Mouse (Mus musculus): ENCODE measurements around the gene Chmp1a.
A peak's percentile ranks its signal among the peaks of the same experiment; 100 is the strongest.
"Not testable (repeated sequence)": the region's sequence is repeated elsewhere in the genome, so short reads cannot be mapped to it uniquely, and the experiment has no call there.

Chmp1a gene

DNA sequence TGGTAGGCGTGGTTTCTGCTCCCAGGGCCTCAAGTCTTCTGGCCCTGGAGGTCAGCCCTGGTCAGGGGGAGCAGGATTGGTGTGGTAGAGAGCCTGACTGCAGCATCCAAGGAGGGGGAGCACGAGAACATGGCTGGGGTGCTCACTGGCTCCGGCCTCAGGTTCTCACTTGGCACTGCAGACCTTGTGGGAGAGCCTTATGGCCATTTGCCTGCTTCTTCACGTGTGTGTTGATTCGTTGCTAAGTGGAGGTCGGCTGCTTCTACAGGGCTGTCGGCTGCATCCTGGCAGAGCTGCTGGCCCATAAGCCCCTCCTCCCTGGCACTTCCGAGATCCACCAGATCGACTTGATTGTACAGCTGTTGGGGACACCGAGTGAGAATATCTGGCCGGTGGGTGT is 17.8 kb upstream of the Chmp1a start:
- not testable (repeated sequence) for DNase-seq

DNA sequence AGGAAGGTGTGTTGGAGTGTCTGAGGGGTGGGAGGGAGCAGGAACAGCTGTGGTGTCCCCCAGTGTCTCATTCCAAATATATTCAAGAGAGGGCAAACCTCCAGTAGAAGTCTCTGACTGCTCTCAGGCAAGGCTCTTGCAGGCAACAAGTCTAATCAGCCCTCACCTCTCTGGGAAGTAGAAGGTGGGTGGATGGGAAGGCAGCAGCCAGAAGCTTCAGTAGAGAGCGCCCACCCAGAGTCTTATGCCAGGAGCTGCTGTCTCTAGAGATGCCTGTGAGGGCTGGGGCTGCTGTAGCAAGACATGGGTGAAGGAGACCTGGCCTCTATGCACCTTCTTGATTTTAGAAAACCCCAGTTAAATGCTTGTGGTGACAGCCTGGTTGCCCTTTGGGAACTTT is 15.9 kb upstream of the Chmp1a start:
- no peak for DNase-seq

DNA sequence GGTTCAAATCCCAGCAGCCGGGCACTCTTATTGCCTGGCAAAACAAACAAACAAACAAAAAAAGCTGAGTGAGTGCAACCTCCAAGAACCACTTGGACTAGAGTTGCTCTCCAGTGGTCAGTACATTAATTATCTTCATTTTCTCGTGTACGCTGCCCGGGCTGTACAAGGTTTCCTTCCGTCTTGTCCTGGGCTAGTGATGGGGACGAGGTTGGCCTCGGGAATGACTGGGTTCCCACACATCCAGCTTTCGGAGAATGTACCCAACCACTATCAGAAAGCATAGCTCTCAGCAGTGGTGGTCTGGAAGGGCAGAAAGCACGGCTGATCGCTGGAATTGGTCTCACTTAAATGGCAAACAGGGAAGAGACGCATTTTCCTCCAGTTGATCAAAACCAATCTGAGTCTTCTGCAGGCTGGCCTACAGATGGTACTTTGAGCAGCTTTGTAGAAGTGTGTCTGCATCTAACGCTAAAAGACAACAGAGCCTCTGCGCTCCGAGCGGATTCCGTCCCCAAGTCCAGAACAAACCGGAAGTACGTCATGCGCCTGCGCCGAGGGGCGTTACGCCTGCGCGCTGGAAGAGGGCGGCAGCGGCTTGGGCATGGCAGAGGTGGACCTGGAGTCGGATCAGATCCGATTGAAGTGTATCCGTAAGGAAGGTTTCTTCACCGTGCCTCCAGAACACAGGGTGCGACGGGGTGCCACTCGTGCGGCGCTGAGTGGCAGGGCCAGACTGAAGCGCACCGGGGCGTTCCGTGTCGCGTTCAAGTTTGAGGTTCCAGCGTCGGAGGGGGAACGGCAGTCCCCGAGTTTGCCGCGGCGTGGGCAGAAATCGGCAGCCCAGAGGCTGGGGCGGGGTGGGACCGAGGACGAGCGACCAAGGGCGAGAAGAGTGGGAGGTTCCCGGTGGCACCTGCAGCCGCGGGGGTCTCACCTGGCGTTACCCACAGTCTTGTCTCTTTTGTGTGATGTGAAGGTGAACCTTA is 12.0 kb upstream of the Chmp1a start, which contains the start of gene Cdk10:
Cdk10 (plus strand) TSS at position 565 of the 989 bp plus-strand sequence.
- peak; percentile 96 for DNase-seq

DNA sequence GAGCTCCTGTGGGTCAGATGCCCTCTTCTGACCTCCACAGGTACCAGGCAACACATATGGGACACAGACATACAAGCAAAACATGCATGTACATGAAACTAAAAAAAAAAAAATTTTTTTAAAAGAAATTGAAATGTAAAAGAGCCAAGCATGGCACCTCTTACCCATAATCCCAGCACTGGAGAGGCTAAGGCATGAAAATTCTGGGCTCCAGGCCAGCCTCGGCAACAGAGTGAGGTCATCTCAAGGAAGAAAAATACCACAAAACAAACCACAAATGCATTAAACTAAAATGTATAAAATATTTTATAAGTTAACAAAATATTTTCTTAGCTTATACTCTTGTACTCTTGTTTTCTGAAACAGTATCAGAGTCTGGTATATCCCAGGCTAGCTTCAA is 8.4 kb upstream of the Chmp1a start:
- no peak for DNase-seq

DNA sequence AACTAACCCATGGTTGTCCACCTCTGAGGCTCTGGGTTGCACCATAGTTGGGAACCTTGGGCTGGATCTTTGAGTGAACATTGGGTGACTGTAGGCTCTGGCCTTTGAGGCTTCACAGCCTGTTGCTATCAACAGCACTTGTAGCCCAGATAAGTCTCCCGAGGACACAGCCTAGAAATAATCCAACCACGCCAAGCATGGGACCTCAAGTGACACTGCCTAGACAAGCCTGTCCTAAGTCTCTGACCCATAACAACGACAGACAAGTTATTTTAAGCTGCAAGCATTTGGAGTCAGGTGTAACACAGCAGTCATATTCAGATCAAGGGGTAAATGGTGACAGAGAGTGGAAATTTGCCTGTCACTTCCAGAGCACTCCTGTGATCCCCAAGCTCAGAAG is 2.9 kb upstream of the Chmp1a start:
- no peak for DNase-seq

DNA sequence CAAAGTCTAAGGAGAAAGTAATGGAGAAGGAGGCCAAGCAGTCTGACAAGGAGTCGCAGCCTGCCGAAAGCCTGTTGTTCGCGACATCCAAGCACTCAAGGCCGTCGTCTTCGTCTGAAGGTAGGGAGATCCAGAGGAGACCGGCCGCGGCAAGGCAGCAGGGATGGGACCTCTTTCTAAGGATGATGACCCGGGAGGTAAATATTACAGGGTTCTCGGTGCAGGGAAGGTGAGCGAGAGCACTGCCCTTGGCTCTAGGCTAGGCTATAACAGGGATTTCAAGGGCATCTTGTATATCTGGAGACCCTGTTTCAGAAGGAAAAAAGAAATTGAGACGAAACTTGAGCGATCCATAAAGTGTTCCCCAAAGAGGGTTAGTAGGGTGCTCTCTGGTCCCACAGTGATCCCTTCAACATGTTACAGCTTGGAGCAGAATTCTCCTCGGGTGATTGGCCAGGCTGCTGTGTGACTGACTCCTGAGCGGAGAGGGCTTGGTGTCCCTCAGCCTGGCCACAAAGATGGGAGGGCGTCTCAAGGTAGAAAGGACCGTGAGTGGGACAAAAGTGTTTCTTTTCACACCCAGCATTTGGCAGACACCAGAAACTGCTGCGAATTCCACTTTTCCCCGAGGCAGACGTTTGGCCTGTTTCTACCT is 682 bp upstream of the Chmp1a start:
- no peak for DNase-seq

DNA sequence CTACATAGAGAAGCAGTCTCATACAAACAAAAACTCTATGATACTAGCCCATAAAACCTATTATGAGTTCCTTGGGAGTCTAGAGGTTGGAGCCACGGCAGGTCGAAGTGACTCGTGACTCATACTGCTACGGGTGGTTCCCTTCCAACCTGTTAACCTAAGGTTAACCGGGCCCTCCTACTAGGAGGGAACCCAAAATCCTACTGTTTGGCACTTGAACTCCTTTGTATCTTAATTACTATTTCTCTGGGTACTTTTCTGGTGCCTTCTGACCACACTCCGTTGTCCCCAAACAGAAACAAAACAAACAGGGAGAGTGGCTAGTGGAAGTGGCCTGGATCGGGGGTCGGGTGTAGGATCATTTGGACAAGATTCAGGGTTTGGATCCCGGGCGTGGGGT is 687 bp downstream of the Chmp1a start:
- DNase-seq: no peak

DNA sequence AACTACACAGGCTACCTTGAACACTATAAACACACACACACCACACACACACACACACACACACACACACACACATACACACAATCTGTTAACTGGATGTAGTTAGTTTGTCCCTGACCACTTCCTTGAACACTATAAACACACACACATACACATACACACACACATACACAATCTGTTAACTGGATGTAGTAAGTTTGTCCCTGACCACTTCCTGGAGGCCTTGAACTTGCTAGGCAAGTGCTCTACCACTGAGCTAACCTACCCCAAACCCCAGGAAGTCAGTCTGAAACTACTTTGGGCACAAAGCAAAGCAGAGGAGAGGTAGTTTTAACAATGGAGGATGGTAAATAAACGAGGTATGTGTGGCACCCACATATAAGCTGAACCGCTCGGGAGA is 9.0 kb downstream of the Chmp1a start:
- DNase-seq: no peak

DNA sequence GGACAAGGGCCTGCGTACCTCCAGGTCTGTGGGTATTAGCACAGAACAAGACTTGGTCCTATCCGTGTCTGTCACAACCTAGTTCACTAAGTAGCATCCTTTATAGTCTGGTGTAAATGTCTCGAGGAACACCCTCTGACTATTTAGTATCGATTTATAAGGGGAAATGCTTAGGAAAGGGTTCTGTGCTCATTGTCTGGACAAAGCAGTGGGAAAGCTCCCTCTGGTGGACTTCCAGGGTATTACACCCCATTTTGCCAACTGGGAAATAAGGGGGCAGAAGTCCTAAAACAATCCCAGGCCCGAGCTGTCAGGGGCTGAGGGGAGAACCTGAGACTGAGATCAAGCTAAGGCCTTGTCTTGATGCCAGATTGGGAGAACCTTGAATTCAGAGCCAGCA is 10.3 kb downstream of the Chmp1a start:
- peak; percentile 85 for DNase-seq

DNA sequence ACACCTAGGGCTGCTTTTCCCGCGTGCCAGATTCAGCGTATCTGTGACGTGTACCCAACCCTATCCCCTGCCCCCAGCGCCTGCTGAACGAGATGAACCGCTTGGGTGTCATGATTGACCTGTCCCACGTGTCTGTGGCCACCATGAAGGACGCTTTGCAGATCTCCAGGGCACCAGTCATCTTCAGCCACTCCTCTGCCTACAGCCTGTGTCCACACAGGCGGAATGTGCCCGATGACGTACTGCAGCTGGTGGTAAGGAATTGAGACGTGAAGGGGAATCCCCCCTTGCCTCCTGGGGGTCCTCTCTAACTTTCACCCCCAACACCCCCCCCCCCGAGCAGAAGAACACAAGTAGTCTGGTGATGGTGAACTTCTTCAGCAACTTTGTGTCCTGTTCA is 12.7 kb downstream of the Chmp1a start:
- DNase-seq: peak; percentile 26

DNA sequence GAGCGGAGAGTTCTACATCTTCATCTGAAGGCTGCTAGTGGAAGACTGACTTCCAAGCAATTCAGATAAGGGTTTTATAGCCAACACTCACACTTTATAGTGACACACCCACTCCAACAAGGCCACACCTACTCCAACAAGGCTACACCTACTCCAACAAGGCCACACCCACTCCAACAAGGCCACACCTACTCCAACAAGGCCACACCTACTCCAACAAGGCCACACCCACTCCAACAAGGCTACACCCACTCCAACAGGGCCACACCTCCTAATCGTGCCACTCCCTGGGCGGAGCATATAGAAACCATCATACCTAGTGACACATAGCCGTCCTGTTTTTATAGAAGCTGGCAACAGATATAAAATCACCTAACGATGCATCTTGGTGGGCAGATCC is 15.5 kb downstream of the Chmp1a start:
- not testable (repeated sequence) for DNase-seq

DNA sequence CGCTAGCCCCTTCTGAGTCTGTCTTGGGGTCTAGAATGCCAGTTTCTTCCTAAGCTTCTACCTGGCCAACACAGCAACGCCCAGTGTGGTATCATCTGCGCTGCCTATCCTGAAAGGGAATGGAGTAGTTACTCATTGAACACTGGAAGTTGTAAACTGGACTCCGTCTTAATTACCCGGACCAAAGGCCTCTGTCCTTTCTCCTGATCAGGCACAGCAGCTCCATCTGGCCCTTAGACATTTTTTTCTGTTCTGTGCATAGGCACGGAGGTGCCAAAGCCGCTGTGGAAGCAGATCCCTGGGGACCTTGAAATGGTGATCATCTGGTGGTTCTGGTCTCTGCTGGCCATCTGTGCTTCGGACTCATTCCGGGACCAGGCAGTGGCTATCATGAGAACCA is 18.8 kb downstream of the Chmp1a start:
- no peak for DNase-seq

DNA sequence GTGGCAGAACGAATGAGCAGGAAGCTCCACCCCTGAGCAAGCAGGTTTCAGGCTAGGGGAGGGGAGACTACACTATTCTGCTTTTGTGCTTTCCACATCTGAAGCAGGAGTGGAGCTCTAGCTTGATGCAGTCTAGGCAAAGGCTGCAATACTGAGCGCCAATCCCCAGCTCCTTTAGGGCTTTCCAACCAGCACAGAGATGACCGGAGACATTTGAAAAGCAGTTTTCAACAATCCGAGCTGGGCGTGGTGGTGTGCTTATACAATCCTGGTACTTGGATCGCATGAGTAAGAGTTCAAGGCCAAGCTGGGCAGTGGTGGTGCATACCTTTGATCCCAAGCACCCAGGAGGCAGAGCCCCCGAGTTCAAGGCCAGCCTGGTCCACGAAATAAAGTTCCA is 20.7 kb downstream of the Chmp1a start:
- DNase-seq: no peak

DNA sequence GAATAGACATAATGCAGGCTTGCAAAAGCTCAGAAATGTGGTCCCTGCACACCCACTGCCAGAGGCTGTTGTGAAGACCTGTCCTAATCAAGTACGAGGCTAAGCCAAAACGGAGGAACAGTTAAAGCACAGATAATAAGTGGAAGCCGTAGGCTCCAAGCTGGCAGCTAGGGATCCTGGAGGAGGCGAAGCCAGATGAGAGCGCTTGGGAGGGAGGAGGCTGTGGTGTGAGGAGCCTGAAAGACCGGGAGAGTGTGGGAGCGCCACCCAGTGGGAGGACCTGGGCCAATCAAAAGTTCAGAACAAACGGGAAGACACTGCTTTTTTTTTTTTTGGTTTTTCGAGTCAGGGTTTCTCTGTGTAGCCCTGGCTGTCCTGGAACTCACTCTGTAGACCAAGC is 21.9 kb downstream of the Chmp1a start:
- DNase-seq: peak; percentile 91

DNA sequence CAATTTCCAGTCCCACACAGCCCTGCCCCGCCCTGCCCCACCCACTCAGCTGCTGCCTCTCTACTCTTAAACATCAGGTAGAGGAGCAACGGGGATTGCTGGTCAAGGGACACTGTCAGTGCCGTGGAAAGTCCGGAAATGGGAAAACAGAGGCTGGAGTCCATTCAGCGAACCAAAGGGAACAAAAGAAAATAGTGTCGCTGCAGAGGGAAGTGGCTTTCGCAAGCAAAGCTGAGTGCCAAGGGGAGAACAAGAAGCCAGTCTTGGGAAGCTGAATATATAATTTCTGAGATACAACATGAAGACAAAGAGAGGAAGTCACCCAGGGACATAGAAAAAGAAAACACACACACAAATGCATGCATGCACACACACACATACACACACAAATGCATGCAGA is 23.7 kb downstream of the Chmp1a start:
- peak; percentile 31 for DNase-seq

DNA sequence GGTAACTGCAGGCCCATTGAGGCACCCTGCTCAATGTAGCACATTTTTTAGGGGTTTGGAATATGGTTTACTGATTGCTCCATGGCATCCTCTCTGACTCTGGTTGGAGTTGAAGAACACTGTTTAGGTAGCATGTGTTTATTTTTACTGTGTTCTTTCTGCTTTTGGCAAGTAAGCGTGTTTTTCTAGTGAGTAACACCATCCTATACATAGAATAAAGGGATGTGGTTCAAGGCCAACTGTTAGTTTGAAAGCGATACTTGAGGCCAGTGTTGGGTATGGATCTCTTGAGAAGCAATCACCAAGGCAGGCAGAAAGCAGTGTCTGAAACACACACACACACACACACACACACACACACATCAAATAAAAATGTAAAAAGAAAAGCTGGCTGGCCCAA is 24.6 kb downstream of the Chmp1a start:
- DNase-seq: no peak

DNA sequence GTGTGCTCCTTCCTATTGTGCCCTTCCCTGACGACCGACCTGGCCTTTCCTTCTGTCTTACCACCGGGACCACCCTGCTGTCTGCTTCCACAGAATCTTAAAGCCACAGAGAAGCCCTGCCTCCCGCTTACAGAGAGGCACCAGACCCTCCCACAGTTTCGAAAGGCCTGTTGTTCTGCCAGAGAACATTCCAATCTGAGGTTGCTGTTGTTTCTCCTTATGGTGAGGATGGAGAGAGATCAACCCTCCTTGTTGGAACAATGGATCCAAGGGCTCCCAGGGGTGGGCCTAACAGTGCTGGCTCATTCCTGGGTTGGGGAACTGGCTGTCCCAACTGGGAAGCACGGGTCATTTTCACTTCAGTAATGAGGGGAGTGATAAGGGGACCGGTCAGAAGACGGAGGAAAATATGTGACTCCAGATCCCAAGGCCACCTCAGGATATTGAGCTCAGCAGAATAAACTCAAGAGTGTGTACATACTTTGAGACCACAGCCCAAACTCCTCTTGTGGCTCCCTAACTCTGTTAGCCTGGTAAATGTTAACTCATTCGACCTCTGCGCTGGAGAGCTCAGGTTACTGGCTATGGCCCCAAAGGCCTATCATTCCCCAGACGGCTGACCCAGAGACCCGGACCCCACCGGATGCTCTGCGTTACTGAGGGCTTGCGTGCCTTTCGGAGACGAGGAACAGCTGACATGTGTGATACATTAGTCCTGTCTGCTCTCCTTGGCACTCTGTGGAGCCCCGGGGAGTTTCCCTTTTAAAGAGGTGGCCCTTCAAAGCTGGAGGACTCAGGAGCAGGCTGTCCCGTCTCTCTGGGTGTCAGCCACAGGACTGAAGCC is 26.8 kb downstream of the Chmp1a start, which contains the start of gene Dpep1:
Dpep1 (plus strand) TSS at position 677 of the 844 bp plus-strand sequence.
- DNase-seq: peak; percentile 76

DNA sequence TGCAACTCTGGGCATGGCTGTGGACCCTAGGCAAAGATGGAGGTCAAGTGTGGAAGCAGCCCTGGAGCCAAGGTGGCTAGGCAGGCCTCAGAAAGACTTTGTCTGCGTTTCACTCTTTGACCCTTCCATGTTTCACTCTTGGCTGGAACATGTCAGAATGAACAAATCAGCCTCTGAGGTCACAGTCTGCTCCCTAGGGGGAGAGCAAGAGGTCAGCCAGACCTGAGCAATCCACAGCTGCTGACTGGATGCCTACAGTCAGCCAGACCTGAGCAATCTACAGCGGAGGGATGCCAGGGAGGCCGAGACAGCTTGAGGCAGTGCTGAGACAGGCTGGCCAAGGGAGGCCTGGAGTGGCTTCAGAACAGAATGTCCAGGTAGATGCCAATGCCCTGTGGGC is 31.2 kb downstream of the Chmp1a start:
- peak; percentile 42 for DNase-seq

DNA sequence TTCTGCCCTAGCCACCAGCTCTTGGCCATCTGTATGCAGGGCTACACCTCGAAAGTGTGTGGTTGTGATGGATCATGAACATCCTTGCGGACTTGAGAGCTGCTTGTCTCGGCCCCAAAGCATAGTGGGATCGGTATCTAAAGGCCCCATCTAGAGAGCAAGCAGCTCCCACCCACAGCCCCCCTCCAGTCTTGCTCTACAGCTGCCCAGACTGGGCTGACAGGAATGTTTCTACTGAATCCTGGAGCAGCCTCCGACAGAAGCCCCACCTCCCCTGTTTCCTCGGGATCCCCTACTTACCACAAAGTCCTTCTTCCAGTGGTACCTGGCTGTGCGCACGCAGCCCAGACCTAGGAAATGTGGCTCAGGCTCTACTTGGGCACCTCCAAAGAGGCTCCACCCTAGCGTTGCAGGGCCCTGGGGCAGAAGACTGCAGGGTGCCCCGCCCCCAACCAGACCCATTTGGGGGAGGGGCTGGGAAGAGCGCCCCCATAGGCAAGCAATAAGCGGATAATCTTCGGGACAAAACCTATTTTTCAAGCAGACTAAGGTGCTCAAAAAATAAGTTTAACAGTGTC is 54.6 kb downstream of the Chmp1a start, which contains the start of gene Sult5a1:
Sult5a1 (minus strand) TSS at position 428 of the 578 bp plus-strand sequence.
- peak; percentile 40 for DNase-seq

DNA sequence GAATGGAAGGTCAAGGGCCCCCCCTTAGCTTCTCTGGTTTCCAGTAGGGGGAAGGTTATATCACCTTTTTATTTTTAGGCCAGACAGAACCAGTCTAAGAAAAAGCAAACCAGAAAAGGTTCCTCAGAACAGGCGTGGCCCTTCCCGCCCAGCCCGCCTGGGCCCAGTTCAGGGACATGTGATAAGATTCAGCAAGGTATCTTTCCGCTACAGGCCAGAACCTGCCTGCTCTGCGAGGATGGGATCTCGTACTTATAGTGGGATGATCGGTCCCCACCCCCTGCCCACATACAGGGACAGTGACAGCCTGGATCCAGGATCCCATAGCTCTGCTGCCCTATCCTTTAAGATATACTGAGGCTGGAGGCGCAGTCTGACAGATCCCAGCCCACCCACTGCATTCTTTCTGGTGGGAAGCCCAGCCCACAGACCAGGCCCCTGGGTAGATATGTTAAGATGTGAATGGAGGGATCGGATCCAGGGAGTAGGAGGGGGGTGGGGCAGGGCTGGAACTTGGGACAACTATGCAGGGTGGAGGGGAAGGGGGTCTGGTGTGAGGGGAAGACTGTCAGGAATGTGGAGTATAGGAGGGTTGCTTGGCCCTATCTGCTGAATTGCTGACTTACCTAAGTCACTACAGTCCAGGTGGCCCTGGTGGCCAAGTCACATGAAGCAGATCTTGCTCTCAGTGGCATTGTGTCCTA is 56.3 kb downstream of the Chmp1a start:
- DNase-seq: no peak

DNA sequence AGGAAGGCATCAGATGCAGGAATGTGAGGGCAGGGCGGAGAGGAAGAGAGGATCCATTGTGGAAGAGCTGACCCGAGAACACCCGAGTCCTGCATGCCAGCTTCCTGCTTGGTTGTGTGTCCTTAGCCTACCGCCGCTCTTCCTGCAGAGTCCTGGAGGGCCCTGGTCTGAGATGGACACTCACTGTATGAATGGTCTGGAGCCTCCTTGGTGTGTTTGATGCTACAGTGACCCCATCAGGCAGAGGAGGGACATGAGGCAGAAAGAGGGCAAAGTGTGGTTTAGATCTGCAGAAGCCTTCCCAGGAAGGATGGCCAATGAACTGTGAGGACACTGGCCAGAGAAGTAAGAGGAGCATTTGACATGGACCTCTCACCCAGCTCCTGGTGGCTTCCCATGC is 57.4 kb downstream of the Chmp1a start:
- peak; percentile 80 for DNase-seq
